Mouse (Mus musculus) stomach, embryonic 16.5 days (tissue): ENCODE results near the gene Osbpl7. TPM values are rescaled to one million over a fixed set of nuclear protein-coding genes. Genes with fewer than 3 reads are reported as not detected.

Source experiments
- ATAC-seq: fragments of 200-750 bp; cut with Nextera tagmentation; 2 replicates; pipeline ENCODE4 v1.8.0; 2017; ENCODE audit warnings: moderate number of reproducible peaks, moderate TSS enrichment; ENCODE audit not compliant: insufficient read depth, low FRiP score
- H3K27ac ChIP-seq: fragments of 300-500 bp; sonication (generic); 2 replicates; pipeline ENCODE4 v1.5.1; 2014; ENCODE audit warnings: low read length
- H3K27me3 ChIP-seq: fragments of 300-500 bp; sonication (generic); 2 replicates; pipeline ENCODE4 v1.6.1; 2014; ENCODE audit warnings: low read length, control low read depth, mixed read lengths; ENCODE audit not compliant: control insufficient read depth, insufficient read depth
- H3K36me3 ChIP-seq: fragments of 300-500 bp; sonication (generic); 2 replicates; pipeline ENCODE4 v1.6.1; 2014; ENCODE audit warnings: low read length; ENCODE audit not compliant: control insufficient read depth, insufficient read depth
- H3K4me1 ChIP-seq: fragments of 300-500 bp; sonication (generic); 2 replicates; pipeline ENCODE4 v1.6.1; 2014; ENCODE audit warnings: low read length, control low read depth, mixed read lengths; ENCODE audit not compliant: control insufficient read depth, insufficient read depth
- H3K4me2 ChIP-seq: fragments of 300-500 bp; sonication (generic); 2 replicates; pipeline ENCODE4 v1.6.1; 2014; ENCODE audit warnings: low read depth, low read length, mixed read lengths
- H3K4me3 ChIP-seq: fragments of 300-500 bp; sonication (generic); replicated peaks from 2 replicates; pipeline ENCODE4 v1.5.1; 2014; ENCODE audit warnings: mild to moderate bottlenecking, low read length
- H3K9ac ChIP-seq: fragments of 300-500 bp; sonication (generic); 2 replicates; pipeline ENCODE4 v1.6.1; 2014; ENCODE audit warnings: low read length
- H3K9me3 ChIP-seq: fragments of 300-500 bp; sonication (generic); replicated peaks from 2 replicates; pipeline ENCODE4 v1.6.1; 2016; ENCODE audit warnings: low read length, control low read depth; ENCODE audit not compliant: control insufficient read depth
- WGBS: fragments of 180-500 bp; shearing (Covaris S2); extraction: QIAGEN DNeasy Blood & Tissue Kit; methylation state at CpG from one replicate; pipeline ENCODE4 v1.1.7; 2014; 5-methylcytosine and 5-hydroxymethylcytosine counted together
- polyA plus RNA-seq: library from polyadenylated mRNA; unstranded; fragments of >200 nt; fragmentation: Nextera tagmentation; extraction: Ambion mirVana; gene quantifications from 2 replicates; pipeline ENCODE4 v1.2.1, GENCODE M21; 2015

Osbpl7 gene
- polyA plus RNA-seq, result 10.5 and 11.8 TPM in 2 replicates

- peak within 1 kb of the TSS; percentile 72 for H3K27ac ChIP-seq
- no peaks in the 10 kb centered on the region for H3K9me3 ChIP-seq
- no peaks in the 10 kb centered on the region for H3K27me3 ChIP-seq
- H3K4me3 ChIP-seq, result peak within 1 kb of the TSS; percentile 76
- peaks cover 22% of the 10 kb centered on the region for H3K4me1 ChIP-seq
- H3K36me3 ChIP-seq, result peaks cover 14% of the 10 kb centered on the region; the same call in 1 of the 2 replicates
- H3K9ac ChIP-seq, result peak within 1 kb of the TSS; percentile 86
- 6% methylated on average over 18 of the region's 18 CpGs for WGBS
- H3K4me2 ChIP-seq, result peak within 1 kb of the TSS; percentile 92
- peak; percentile 79 for ATAC-seq
Measured at GRCm38 (mm10) chr11:97050216-97050943, at the start of gene Osbpl7. Osbpl7 (plus strand) TSS chr11:97050628.

GRCm38 (mm10) chr11:97003170-97003569 lies 47.3 kb upstream of the Osbpl7 start:
- Histone ChIP-seq H3K27ac (no peak overlapping the region), H3K27me3 (0 out of 2 replicates have a peak, but pooled peaks cover 8% of the 10 kb centered on the region), H3K4me3 (no peak overlapping the region), H3K9me3 (no peaks in the 10 kb centered on the region), H3K9ac (no peak overlapping the region), H3K4me2 (no peak overlapping the region), H3K4me1 (no peaks in the 10 kb centered on the region), H3K36me3 (no peaks in the 10 kb centered on the region)
- ATAC-seq, result no peak
- 29% methylated on average over 5 of the region's 5 CpGs for WGBS

GRCm38 (mm10) chr11:97007093-97007794 lies 43.2 kb upstream of the Osbpl7 start:
- Histone ChIP-seq H3K4me3 (no peak overlapping the region), H3K9ac (no peak overlapping the region), H3K36me3 (no peaks in the 10 kb centered on the region), H3K4me2 (no peak overlapping the region), H3K27me3 (peaks cover 7% of the 10 kb centered on the region; the same call in 1 of the 2 replicates), H3K27ac (no peak overlapping the region), H3K9me3 (no peaks in the 10 kb centered on the region), H3K4me1 (no peaks in the 10 kb centered on the region)
- 58% methylated on average over 9 of the region's 9 CpGs for WGBS
- no peak for ATAC-seq

GRCm38 (mm10) chr11:97009198-97009790 lies 41.1 kb upstream of the Osbpl7 start:
- peaks cover 5% of the 10 kb centered on the region; the same call in 1 of the 2 replicates for H3K27me3 ChIP-seq
- H3K9ac ChIP-seq, result no peak overlapping the region
- H3K4me2 ChIP-seq, result no peak overlapping the region
- 0 out of 2 replicates have a peak, but pooled peaks cover 3% of the 10 kb centered on the region for H3K4me1 ChIP-seq
- no peak for ATAC-seq
- H3K4me3 ChIP-seq, result no peak overlapping the region
- no peak overlapping the region for H3K27ac ChIP-seq
- no peaks in the 10 kb centered on the region for H3K36me3 ChIP-seq
- no peaks in the 10 kb centered on the region for H3K9me3 ChIP-seq
- WGBS, result 52% methylated on average over 8 of the region's 8 CpGs

DNA sequence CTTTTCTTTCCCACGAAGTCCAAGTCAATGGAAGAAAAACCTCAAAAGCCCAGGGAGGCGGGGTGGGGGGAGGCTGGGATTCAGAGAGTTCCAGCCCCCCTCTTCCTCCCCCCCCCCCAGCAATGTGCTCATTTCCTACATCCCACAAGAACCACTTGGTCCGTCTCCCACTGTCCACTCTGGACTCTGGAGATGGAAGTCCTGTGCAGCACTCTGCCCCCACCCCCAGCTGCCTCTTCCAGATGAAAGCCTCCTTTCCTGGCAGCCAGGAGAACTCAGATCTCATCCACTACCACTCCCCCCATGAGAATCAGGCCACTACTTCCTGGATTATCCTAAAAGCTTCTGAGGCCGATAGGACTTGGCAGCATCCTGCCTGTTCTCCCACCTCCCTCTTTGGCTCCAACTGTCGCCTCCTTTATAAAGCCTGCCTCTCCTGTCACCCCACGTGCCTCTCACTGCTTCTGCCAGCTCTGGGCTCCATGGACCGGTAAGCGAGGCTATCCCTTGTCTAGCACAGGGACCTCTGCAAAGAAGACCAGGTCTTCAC lies 37.2 kb upstream of the Osbpl7 start, which contains the start of gene Sp6:
Gene Sp6 (plus strand): TSS at position 274 of the 550 bp plus-strand sequence.
- peak within 1 kb of the TSS; percentile 21; the same call in 1 of the 2 replicates for H3K9ac ChIP-seq
- H3K9me3 ChIP-seq, result no peaks in the 10 kb centered on the region
- H3K27ac ChIP-seq, result no peak within 1 kb of the TSS
- H3K27me3 ChIP-seq, result peaks cover 20% of the 10 kb centered on the region
- H3K4me2 ChIP-seq, result no peak within 1 kb of the TSS
- H3K4me1 ChIP-seq, result 0 out of 2 replicates have a peak, but pooled peaks cover 9% of the 10 kb centered on the region
- no peak within 1 kb of the TSS for H3K4me3 ChIP-seq
- WGBS, result 27% methylated on average over 8 of the region's 8 CpGs
- no peaks in the 10 kb centered on the region for H3K36me3 ChIP-seq
- ATAC-seq, result peak; percentile 42; the same call in 1 of the 2 replicates

DNA sequence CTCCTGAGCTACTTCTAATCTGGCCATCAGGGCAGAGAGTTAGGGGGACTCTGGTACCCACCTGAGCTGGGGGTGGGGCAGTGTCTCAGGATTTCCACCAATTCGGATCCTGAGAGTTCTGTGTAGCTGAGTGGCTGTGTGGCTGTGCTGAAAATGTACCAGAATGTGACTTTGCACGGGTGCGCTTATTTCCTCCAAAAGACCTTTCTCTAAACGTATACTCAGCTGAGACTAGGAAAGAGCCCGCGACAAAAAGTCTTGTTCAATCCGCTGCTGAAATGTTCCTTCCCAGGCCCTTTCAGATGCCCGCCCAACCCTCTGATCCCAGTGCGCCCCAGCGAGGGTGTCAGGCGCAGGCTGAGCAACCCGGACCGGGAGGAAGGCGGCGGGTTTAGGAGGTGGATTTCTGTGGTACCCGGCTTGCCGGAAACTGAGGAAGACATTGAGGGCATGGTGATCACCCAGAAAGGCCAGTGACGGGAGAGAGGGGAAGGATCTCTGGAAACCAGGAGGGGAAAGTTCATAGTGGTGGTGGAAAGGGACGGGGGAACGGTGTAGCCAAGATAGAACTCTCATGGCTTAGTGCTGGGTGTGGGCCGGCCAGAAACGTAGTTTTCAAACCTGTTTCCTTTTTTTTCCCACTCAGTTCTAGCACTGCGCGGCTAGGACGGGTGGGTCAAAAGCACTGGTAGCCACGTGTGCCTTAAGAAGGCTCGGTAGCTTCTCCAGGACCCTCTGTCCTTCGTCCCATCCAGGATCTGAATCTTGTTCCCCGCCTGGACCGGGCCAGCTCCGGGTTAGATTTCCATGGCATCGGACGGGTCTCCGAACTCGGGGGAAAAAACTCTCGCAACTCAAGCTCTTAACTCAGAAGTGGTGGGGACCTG lies 32.5 kb upstream of the Osbpl7 start:
- H3K9ac ChIP-seq, result peak overlapping the region; percentile 69; the same call in 1 of the 2 replicates
- 1% methylated on average over 36 of the region's 36 CpGs for WGBS
- no peak overlapping the region for H3K27ac ChIP-seq

GRCm38 (mm10) chr11:97018583-97019344 lies 31.7 kb upstream of the Osbpl7 start:
- peak overlapping the region; percentile 69 for H3K9ac ChIP-seq
- no peaks in the 10 kb centered on the region for H3K36me3 ChIP-seq
- peaks cover 58% of the 10 kb centered on the region for H3K27me3 ChIP-seq
- H3K27ac ChIP-seq, result peak overlapping the region; percentile 70
- H3K4me2 ChIP-seq, result peak overlapping the region; percentile 57
- H3K4me1 ChIP-seq, result peaks cover 15% of the 10 kb centered on the region
- H3K4me3 ChIP-seq, result peak overlapping the region; percentile 46
- WGBS, result 2% methylated on average over 64 of the region's 68 CpGs
- ATAC-seq, result peak; percentile 23; the same call in 1 of the 2 replicates
- H3K9me3 ChIP-seq, result no peaks in the 10 kb centered on the region

More for the DNA sequence above, 32.5 kb upstream of the Osbpl7 start:
- Histone ChIP-seq H3K4me1 (peaks cover 18% of the 10 kb centered on the region), H3K9me3 (no peaks in the 10 kb centered on the region), H3K36me3 (no peaks in the 10 kb centered on the region), H3K27me3 (peaks cover 51% of the 10 kb centered on the region), H3K4me2 (peak overlapping the region; percentile 57), H3K4me3 (peak overlapping the region; percentile 46)
- no peak for ATAC-seq
